Mouse (Mus musculus): ENCODE results near the gene Pcyt1a.

DNA sequence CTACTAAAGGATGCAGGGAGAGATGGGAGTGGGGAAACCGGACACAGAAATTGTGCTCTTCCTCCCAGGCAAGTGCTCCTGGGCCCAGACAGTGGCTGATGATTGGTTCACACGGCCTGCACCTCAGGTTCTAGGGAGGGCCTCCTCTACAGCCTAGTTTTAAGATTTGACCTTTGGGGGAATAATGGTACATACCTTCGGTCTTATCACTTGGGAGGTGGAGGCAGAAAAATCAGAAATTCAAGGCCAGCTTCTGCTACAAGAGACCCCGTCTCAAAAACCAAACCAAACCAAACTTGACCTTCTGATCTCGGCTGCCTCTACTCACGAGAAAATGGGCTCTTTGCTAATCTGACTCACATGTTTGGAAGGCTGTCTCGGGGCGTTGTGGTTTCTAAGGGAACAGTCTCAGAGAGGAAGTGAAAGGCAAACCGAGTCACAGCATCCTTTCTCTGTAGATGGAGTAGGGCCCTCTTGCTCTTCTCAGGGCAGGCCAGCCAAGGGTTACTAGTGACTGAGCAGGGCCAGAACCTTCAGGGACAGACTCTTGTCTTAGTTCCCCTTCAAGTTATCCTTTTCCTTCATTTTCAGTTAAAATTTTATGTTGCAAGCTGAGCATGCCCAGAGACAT is 29.3 kb upstream of the Pcyt1a start:
- TF ChIP-seq FLI1 (IDR thresholded peaks at IDR 0.05; ENCODE audit: low read length) (no peak), GATA1 (IDR thresholded peaks at IDR 0.05; ENCODE audit: borderline replicate concordance, low read length) (no peak)
